Mouse (Mus musculus): ENCODE data around the gene Slc2a4. TPM values are rescaled to one million over a fixed set of nuclear protein-coding genes. Genes with fewer than 3 reads are reported as not detected.
A peak's percentile ranks its signal among the peaks of the same experiment; 100 is the strongest.

The Slc2a4 gene
- polyA plus RNA-seq, 1 experiment from 2014 or later, result 19.0 TPM

GRCm38 (mm10) chr11:69992396-69992795 is 44.4 kb upstream of the Slc2a4 start:
- no peaks in the 10 kb centered on the region for H3K9me3 ChIP-seq (ENCODE audit: low read depth, low read length)
- peaks cover 8% of the 10 kb centered on the region for H3K4me1 ChIP-seq (ENCODE audit: insufficient read depth)
- peak overlapping the region; percentile 92 for H3K9ac ChIP-seq
- peak overlapping the region; percentile 91 for H3K4me2 ChIP-seq
- WGBS, result 79% methylated on average over 10 of the region's 10 CpGs
- H3K4me3 ChIP-seq (ENCODE audit: low read depth, low read length), result peak overlapping the region; percentile 77
- peaks cover 45% of the 10 kb centered on the region for H3K36me3 ChIP-seq (ENCODE audit: insufficient read depth)
- no peak for DNase-seq
- no peak for ATAC-seq (ENCODE audit: insufficient read depth)
- H3K27ac ChIP-seq (ENCODE audit: low read depth), result no peak overlapping the region
- no peaks in the 10 kb centered on the region for H3K27me3 ChIP-seq (ENCODE audit: insufficient read depth, low read length)
- no peak for TF ChIP-seq CTCF (IDR thresholded peaks at IDR 0.05; ENCODE audit: low read depth)

GRCm38 (mm10) chr11:69991711-69992110 is 43.7 kb upstream of the Slc2a4 start:
- under 1% methylated on average over 15 of the region's 15 CpGs for WGBS
- DNase-seq (no peak), ATAC-seq (ENCODE audit: insufficient read depth) (0 out of 2 replicates have a peak, but pooled peaks have one; percentile 2)
- TF ChIP-seq CTCF (IDR thresholded peaks at IDR 0.05; ENCODE audit: low read depth), result no peak
- Histone ChIP-seq H3K36me3 (ENCODE audit: insufficient read depth) (peaks cover 52% of the 10 kb centered on the region), H3K27me3 (ENCODE audit: insufficient read depth, low read length) (no peaks in the 10 kb centered on the region), H3K4me1 (ENCODE audit: insufficient read depth) (peaks cover 8% of the 10 kb centered on the region; the same call in 1 of the 2 replicates), H3K27ac (ENCODE audit: low read depth) (peak overlapping the region; percentile 90), H3K9me3 (ENCODE audit: low read depth, low read length) (no peaks in the 10 kb centered on the region), H3K9ac (peak overlapping the region; percentile 92), H3K4me2 (peak overlapping the region; percentile 91), H3K4me3 (ENCODE audit: low read depth, low read length) (peak overlapping the region; percentile 77)

GRCm38 (mm10) chr11:69990850-69991691 is 43.1 kb upstream of the Slc2a4 start, which contains the start of gene Gabarap:
Gene Gabarap, plus strand, starts transcription at chr11:69991143.
- Histone ChIP-seq H3K9me3 (ENCODE audit: low read depth, low read length) (no peaks in the 10 kb centered on the region), H3K4me2 (peak within 1 kb of the TSS; percentile 91), H3K27ac (ENCODE audit: low read depth) (peak within 1 kb of the TSS; percentile 90), H3K4me3 (ENCODE audit: low read depth, low read length) (peak within 1 kb of the TSS; percentile 77), H3K4me1 (ENCODE audit: insufficient read depth) (peaks cover 8% of the 10 kb centered on the region; the same call in 1 of the 2 replicates), H3K27me3 (ENCODE audit: insufficient read depth, low read length) (no peaks in the 10 kb centered on the region), H3K9ac (peak within 1 kb of the TSS; percentile 92), H3K36me3 (ENCODE audit: insufficient read depth) (peaks cover 58% of the 10 kb centered on the region)
- peak; percentile 68 for ATAC-seq (ENCODE audit: insufficient read depth)
- peak; percentile 97 for DNase-seq
- whole genome bisulfite sequencing, result under 1% methylated on average over 40 of the region's 40 CpGs
- TF ChIP-seq CTCF (IDR thresholded peaks at IDR 0.05; ENCODE audit: low read depth), result no peak

- Histone ChIP-seq H3K4me2 (no peak overlapping the region), H3K9me3 (ENCODE audit: low read depth, low read length) (no peaks in the 10 kb centered on the region), H3K4me1 (ENCODE audit: insufficient read depth) (peaks cover 8% of the 10 kb centered on the region; the same call in 1 of the 2 replicates), H3K9ac (no peak overlapping the region), H3K36me3 (ENCODE audit: insufficient read depth) (peaks cover 68% of the 10 kb centered on the region), H3K27ac (ENCODE audit: low read depth) (peak overlapping the region; percentile 90), H3K4me3 (ENCODE audit: low read depth, low read length) (no peak overlapping the region), H3K27me3 (ENCODE audit: insufficient read depth, low read length) (no peaks in the 10 kb centered on the region)
- TF ChIP-seq CTCF (IDR thresholded peaks at IDR 0.05; ENCODE audit: low read depth), result no peak
- ATAC-seq (ENCODE audit: insufficient read depth) (no peak), DNase-seq (no peak)
- WGBS, result 83% methylated on average over 8 of the region's 8 CpGs
Observed at GRCm38 (mm10) chr11:69989949-69990348, 42.0 kb upstream of the Slc2a4 start.

GRCm38 (mm10) chr11:69984431-69984830 is 36.4 kb upstream of the Slc2a4 start:
- no peak for TF ChIP-seq CTCF (IDR thresholded peaks at IDR 0.05; ENCODE audit: low read depth)
- no peak overlapping the region for H3K4me3 ChIP-seq (ENCODE audit: low read depth, low read length)
- ATAC-seq (ENCODE audit: insufficient read depth) (no peak), DNase-seq (no peak)
- peaks cover 11% of the 10 kb centered on the region; the same call in 1 of the 2 replicates for H3K4me1 ChIP-seq (ENCODE audit: insufficient read depth)
- H3K27ac ChIP-seq (ENCODE audit: low read depth), result no peak overlapping the region
- no peak overlapping the region for H3K9ac ChIP-seq
- H3K4me2 ChIP-seq, result no peak overlapping the region
- peaks cover 56% of the 10 kb centered on the region for H3K36me3 ChIP-seq (ENCODE audit: insufficient read depth)
- WGBS, result 90% methylated on average over 8 of the region's 8 CpGs
- no peaks in the 10 kb centered on the region for H3K27me3 ChIP-seq (ENCODE audit: insufficient read depth, low read length)
- no peaks in the 10 kb centered on the region for H3K9me3 ChIP-seq (ENCODE audit: low read depth, low read length)

GRCm38 (mm10) chr11:69983377-69983776 is 35.4 kb upstream of the Slc2a4 start:
- Histone ChIP-seq H3K27me3 (ENCODE audit: insufficient read depth, low read length) (no peaks in the 10 kb centered on the region), H3K4me1 (ENCODE audit: insufficient read depth) (peaks cover 11% of the 10 kb centered on the region; the same call in 1 of the 2 replicates), H3K9me3 (ENCODE audit: low read depth, low read length) (no peaks in the 10 kb centered on the region), H3K27ac (ENCODE audit: low read depth) (no peak overlapping the region), H3K9ac (peak overlapping the region; percentile 98), H3K36me3 (ENCODE audit: insufficient read depth) (peaks cover 49% of the 10 kb centered on the region), H3K4me2 (peak overlapping the region; percentile 67), H3K4me3 (ENCODE audit: low read depth, low read length) (0 out of 2 replicates have a peak overlapping the region, but pooled peaks have one; percentile 100)
- no peak for TF ChIP-seq CTCF (IDR thresholded peaks at IDR 0.05; ENCODE audit: low read depth)
- ATAC-seq (ENCODE audit: insufficient read depth) (no peak), DNase-seq (no peak)
- 73% methylated on average over 4 of the region's 4 CpGs for WGBS

- Histone ChIP-seq H3K36me3 (ENCODE audit: insufficient read depth) (peaks cover 49% of the 10 kb centered on the region), H3K9ac (peak overlapping the region; percentile 98)
- no peak for ATAC-seq (ENCODE audit: insufficient read depth)
Observed at GRCm38 (mm10) chr11:69982877-69983276, 34.9 kb upstream of the Slc2a4 start.

More at GRCm38 (mm10) chr11:69982877-69983276, 34.9 kb upstream of the Slc2a4 start:
- Histone ChIP-seq H3K9me3 (ENCODE audit: low read depth, low read length) (no peaks in the 10 kb centered on the region), H3K4me3 (ENCODE audit: low read depth, low read length) (peak overlapping the region; percentile 100), H3K27ac (ENCODE audit: low read depth) (no peak overlapping the region), H3K27me3 (ENCODE audit: insufficient read depth, low read length) (no peaks in the 10 kb centered on the region), H3K4me2 (peak overlapping the region; percentile 67), H3K4me1 (ENCODE audit: insufficient read depth) (peaks cover 11% of the 10 kb centered on the region; the same call in 1 of the 2 replicates)
- TF ChIP-seq CTCF (IDR thresholded peaks at IDR 0.05; ENCODE audit: low read depth), result no peak
- 20% methylated on average over 5 of the region's 5 CpGs for WGBS
- DNase-seq, result no peak

Data from lung, embryonic 14.5 days (tissue).